Mouse (Mus musculus) left cerebral cortex, adult 18-20 months (tissue): ENCODE measurements around the gene Hs1bp3. TPM values are rescaled to one million over a fixed set of nuclear protein-coding genes. Genes with fewer than 3 reads are reported as not detected.

ENCODE experiments used
- DNase-seq, 2 experiments: peaks; one replicate each; pipeline ENCODE4 v3.0.0; 2021 to 2022; ENCODE audit warnings: low spot score in 2 of 2, mixed read lengths in 1 of 2
- total RNA-seq, 2 experiments: library from RNA; stranded (reverse); gene quantifications; 2 replicates each; pipeline ENCODE4 v1.2.3; 2021

The Hs1bp3 gene
- total RNA-seq, 2 experiments from 2014 or later, result 10.9 to 14.6 TPM

- no peak for DNase-seq
These were observed 21.0 kb downstream of the Hs1bp3 start for GRCm38 (mm10) chr12:8334261-8334660.

- DNase-seq, result no peak
These were observed 22.3 kb downstream of the Hs1bp3 start for GRCm38 (mm10) chr12:8335503-8335902.

DNA sequence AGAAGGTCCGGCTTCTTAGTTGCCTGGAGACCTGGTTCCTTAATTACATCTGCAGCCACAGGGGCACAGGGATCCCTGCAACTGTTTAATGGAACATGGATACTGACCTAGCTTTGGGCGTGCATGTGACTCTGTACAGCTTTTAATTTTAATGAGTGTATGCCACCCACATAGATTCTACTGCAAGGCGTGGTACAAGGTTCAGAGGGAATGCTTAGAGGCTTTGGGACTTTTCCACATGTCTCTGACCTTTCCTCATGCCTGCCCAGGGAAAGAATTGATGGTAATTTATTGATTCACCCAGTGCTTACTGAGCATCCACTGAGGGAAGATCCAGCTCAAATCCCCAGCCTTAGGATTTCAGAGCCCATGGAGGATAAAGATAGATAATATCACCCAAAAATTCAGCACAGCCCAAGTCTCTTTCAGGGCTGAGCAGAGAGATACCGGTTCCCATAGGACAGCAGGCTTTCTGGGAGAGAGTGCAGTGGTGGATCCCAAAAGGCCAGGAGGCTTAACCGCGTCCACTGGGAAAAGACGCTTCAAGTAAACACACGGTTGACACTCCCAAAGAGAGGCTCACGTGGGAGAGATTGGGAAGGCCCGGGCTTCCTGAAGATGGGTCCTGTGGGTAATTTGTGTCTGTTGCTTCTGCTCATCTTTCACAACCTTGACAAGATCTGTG is 23.5 kb downstream of the Hs1bp3 start:
- no peak for DNase-seq

DNA sequence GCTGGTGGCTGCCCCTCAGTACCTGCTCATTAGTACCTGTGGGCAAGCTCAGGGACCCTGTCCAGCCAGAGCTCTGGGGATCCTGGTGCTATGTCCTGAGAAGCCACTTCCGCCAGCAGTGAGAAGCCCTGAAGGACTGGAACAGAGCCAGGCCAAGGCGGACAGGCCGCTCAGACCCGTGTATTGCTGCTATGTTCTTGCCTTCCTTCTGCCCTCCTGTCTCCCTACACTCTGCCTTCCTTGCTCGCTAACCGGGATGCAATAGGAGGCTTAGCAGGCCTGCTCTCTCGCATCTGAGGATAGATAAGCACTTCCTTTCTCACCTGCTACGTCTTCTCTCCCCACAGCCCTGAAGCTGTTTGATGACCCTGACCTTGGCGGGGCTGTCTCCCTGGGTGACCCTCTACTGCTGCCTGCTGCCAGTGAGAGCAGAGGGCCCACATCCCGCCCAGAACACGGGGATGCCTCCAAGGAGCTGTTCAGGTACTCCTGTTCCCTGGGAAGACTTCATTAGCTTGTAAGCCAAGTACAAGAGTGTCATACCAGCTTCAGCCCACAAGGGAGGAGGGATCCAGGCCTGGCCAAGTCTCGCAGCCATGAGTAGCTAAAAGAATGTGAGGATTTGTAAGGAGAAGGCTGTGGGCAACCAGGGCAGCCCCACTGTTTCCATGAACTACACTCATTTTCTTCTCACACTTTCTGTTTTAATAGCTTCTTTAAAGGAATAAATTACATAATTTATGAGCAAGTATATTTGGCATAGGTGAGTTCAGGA is 24.2 kb downstream of the Hs1bp3 start:
- DNase-seq, result no peak

GRCm38 (mm10) chr12:8338491-8338890 is 25.3 kb downstream of the Hs1bp3 start:
- no peak for DNase-seq

DNA sequence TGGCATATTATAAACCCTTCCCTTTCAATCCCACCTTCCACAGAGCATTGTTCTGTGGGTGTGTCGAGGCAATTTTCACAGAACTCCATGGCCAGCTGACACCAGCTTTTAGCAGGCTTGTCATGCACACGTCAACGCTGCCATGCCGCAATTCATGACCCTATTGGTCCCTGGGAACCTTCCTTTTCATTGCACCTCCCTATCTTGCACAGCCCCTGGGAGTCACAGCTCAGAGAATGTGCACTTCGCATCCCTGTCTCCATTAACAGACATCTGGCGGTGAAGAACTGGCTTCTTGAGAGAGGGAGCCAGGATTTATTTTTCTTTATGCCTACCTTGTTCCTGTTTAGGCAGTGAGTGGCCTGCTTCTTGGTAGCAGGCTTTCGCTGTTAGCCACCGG is 25.7 kb downstream of the Hs1bp3 start:
- DNase-seq, result no peak

- no peak for DNase-seq
These were observed 26.5 kb downstream of the Hs1bp3 start for GRCm38 (mm10) chr12:8339591-8340319.

GRCm38 (mm10) chr12:8341008-8341407 is 27.8 kb downstream of the Hs1bp3 start:
- DNase-seq, result no peak

DNA sequence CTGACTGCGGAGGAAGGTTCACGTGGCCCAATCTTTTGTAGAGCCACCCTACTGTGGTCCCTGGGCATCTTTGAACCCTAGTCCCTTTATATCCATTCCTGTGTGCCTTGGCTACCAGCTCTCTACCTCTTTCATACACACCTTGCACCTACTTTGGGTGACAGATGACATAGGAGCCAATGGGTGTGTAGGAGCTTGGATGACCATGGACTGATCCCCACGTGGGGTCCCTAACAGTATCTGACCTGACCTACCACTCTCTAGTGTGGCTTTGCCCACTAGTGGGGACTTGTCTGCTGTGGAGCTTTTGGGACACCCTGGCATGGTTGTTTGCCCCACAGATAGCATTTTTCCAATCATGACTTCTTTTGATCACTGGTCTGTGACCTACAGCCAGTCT is 30.1 kb downstream of the Hs1bp3 start:
- no peak for DNase-seq

- DNase-seq, result peak; percentile 70 to 86
These were observed 31.7 kb downstream of the Hs1bp3 start for GRCm38 (mm10) chr12:8344897-8345296.

DNA sequence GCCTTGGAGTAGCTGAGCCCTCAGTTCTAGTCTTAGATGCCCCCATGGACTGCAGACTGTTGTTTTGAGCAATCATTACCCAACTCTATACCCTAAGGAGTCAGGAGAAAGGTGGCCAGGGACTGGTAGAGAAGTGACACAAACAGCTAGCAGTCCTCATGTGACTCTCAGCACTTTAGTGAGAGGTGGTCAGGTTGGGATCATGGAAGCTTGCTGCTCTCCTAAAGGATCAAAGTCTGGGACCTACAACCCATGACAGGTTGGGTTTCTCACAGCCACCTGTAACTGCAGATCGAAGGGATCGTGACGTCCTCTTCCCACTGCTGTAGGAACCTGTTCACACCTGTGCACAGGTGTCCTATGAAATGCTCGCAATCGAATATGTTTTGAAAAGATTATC is 32.3 kb downstream of the Hs1bp3 start:
- DNase-seq, result peak in 1 of 2 experiments; percentile 1

DNA sequence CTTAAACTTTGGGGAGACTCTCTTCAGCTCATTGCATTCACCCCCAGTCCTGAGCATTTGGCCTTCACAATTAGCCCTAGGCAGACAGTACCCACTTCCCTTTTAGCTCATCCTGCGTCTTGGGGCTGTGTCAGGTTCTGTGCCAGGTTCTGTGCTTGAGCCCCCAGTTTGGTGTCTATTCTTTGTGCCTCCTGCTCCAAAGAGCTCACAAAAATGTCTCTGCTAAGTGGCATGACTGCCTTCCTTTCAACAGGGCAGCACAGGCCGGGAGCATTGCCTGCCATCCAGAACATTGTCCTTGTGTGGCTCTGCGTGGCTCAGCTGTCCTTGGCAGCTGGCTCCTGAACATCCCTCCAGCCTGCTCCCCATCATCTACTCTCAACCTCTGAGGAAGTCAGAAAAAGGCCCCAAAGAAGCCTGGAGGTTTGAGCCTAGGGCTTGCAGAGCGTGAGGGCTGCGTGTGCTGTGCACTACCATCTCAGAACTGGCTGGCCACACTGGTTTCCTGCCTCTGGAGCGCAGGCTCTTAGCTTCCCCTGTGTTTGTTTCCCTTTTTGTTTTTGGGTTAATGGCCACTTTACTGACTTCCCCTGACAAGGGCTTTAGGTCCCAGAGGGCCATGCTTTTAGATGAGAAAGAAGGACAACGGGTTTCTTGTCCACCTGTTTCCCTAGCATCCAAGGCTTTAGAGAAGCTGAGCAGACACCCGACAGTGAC is 34.7 kb downstream of the Hs1bp3 start:
- DNase-seq, result no peak

- no peak for DNase-seq
These were observed 35.7 kb downstream of the Hs1bp3 start for GRCm38 (mm10) chr12:8348733-8349513.

DNA sequence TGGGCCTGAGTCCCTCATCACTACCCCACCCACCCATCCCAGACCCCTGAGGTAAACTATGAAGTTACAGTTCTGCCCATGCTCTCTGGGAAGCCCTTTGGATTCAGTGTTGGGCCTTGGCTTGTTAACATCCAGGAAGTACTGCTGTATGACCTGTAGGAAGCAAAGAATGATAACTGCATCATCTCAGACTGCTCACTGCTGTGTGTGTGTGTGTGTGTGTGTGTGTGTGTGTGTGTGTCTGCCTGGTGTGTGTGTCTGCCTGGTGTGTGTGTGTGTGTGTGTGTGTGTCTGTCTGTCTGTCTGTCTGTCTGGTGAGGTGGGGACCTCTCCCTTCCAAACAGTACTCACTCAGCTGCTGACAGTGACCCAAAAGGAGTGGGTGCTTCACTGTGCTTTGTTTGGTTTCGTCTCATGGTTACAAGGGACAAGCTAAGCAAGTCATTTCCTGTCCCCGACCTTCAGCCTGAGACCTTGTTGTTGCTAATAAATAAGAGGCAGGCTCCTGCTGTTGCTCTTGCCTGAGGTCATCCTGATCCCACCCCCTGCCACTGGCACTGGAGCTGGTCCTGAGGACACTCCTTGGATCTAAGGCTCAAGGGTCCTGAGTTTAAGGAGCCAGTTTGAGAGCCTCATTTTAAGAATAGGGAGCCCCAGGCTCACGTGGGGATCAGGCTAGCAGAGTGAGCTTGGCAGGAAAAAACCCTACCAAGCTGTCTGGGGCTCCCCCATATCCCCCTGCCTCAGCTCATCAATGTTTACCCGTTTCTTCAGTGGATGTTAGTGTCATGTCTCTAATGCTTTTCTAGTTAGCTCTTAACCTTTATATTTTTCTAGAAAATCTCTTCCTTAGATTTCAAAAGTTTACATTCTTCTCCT is 38.0 kb downstream of the Hs1bp3 start:
- no peak for DNase-seq

DNA sequence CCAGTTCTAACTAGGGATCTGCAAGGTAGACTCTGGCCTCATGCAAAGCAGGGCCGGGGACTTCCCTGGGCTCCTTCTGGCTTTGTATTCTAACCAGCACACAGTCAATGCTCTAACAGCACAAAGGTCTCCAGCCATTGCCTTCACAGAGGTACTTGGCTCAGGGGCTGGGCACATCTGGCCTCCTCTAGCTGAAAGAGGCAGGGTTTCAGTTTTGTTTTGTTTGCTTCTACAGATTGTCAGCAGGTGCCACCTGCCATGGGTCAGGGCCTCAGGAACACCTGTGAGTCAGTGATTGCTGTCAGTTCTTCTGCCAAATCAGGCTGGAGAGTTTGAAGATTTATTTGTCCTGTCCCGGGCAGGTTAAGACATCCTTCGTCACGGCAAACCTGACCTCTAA is 39.8 kb downstream of the Hs1bp3 start:
- DNase-seq, result no peak

DNA sequence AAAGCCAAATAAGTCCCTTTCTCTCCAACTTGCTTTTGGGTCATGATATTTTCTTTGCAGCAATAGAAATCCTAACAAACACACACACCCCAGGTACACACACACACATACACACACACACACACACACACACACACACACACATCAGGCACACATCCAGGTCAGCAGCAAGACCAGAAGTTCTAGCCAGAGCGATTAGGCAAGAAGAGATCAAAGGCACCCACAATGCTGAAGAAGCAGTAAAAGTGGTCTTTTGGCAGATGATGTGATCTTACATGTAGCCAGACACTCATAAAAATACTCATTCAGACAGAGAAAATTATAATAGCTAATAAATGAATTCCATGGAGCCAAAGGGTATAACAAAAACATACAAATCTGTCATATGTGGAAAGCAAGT is 41.0 kb downstream of the Hs1bp3 start:
- DNase-seq, result no peak

- DNase-seq, result no peak
These were observed 41.8 kb downstream of the Hs1bp3 start for GRCm38 (mm10) chr12:8355011-8355410.

DNA sequence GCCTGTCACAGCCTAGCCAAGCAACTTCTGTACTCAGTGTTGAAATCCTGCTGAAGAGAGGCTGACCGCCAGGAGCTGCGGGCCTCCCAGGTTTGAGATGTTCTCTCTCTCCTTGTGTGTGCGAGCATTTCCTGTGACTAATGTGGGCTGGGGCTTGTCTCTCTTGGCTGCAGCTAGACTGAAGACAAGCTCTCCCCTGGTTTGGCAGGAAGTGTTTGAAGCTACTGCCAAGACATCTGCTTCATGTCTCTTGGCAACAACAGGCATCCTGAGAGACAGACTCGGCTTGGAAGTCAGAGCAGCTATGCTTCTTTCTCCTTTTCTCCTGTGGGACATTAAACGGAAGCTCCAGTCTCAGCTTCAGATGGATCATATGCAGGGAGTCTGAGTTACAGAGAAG is 44.2 kb downstream of the Hs1bp3 start:
- DNase-seq, result peak; percentile 72 to 80

DNA sequence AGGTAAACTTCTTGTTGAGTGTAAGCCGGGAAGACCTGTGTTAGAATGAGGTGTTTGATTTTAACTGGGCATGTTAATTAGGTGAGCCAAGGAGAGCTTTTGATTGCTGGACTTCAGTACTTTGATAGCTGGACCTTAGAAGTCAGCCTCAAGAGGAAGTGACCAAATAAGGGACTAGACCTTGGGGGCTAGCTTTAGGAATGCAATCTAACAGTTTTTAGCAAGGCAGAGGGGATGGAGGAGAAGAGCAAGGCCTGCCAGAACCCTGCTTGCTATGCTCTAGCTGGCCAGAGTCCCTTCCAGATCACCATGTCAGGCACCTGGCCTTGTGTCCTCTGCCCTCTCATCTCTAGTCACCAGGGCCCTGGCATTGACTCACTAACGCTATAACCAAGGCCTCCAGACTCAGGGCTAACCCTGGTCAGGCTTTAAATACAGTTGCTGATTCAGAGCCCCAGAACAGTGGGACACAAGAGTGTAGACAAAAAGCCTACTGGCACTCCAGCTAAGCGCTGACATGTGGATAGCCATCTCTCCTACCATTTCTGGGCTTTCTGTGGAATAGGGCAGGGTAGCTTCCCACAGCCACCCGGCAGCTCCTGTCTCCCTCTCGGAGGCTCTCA is 45.2 kb downstream of the Hs1bp3 start:
- no peak for DNase-seq
